Mouse (Mus musculus): ENCODE data around the gene Zfp184.

The Zfp184 gene

GRCm38 (mm10) chr13:21984486-21984885 lies 39.6 kb downstream of the Zfp184 start:
- DNase-seq (ENCODE audit: low read depth, low spot score) = no peak

- peak; percentile 49 for DNase-seq (ENCODE audit: low read depth, low spot score)
These were observed 47.7 kb downstream of the Zfp184 start for GRCm38 (mm10) chr13:21992550-21992949.

GRCm38 (mm10) chr13:21993957-21994738 lies 49.3 kb downstream of the Zfp184 start:
- peak; percentile 93 for DNase-seq (ENCODE audit: low read depth, low spot score)

- no peak for DNase-seq (ENCODE audit: low read depth, low spot score)
These were observed 50.0 kb downstream of the Zfp184 start for GRCm38 (mm10) chr13:21994896-21995295.

- DNase-seq (ENCODE audit: low read depth, low spot score) = peak; percentile 90
These were observed 50.5 kb downstream of the Zfp184 start for GRCm38 (mm10) chr13:21995331-21995914.

GRCm38 (mm10) chr13:21996101-21996839 lies 51.4 kb downstream of the Zfp184 start:
- peak; percentile 71 for DNase-seq (ENCODE audit: low read depth, low spot score)

GRCm38 (mm10) chr13:21996840-21997185 lies 51.9 kb downstream of the Zfp184 start:
- DNase-seq (ENCODE audit: low read depth, low spot score) = peak; percentile 27

- no peak for DNase-seq (ENCODE audit: low read depth, low spot score)
These were observed 52.4 kb downstream of the Zfp184 start for GRCm38 (mm10) chr13:21997201-21997820.

GRCm38 (mm10) chr13:21997821-21998220 lies 52.9 kb downstream of the Zfp184 start:
- DNase-seq (ENCODE audit: low read depth, low spot score) = peak; percentile 27

GRCm38 (mm10) chr13:21998412-21998811 lies 53.5 kb downstream of the Zfp184 start:
- DNase-seq (ENCODE audit: low read depth, low spot score) = no peak

- no peak for DNase-seq (ENCODE audit: low read depth, low spot score)
These were observed 54.3 kb downstream of the Zfp184 start for GRCm38 (mm10) chr13:21999147-21999546.

GRCm38 (mm10) chr13:22001346-22001745 lies 56.5 kb downstream of the Zfp184 start:
- DNase-seq (ENCODE audit: low read depth, low spot score) = no peak

- no peak for DNase-seq (ENCODE audit: low read depth, low spot score)
These were observed 56.9 kb downstream of the Zfp184 start for GRCm38 (mm10) chr13:22001823-22002222.

- DNase-seq (ENCODE audit: low read depth, low spot score) = peak; percentile 47
These were observed 60.9 kb downstream of the Zfp184 start for GRCm38 (mm10) chr13:22005605-22006333.

GRCm38 (mm10) chr13:22006334-22007120 lies 61.6 kb downstream of the Zfp184 start:
- DNase-seq (ENCODE audit: low read depth, low spot score) = peak; percentile 89

GRCm38 (mm10) chr13:22007121-22007510 lies 62.2 kb downstream of the Zfp184 start:
- no peak for DNase-seq (ENCODE audit: low read depth, low spot score)

GRCm38 (mm10) chr13:22007872-22008271 lies 63.0 kb downstream of the Zfp184 start:
- no peak for DNase-seq (ENCODE audit: low read depth, low spot score)

GRCm38 (mm10) chr13:22008707-22009106 lies 63.8 kb downstream of the Zfp184 start:
- DNase-seq (ENCODE audit: low read depth, low spot score) = no peak

GRCm38 (mm10) chr13:22009642-22010041 lies 64.7 kb downstream of the Zfp184 start, which contains the start of gene Prss16:
Gene Prss16, minus strand, starts transcription at chr13:22009742.
- DNase-seq (ENCODE audit: low read depth, low spot score) = no peak
